Mouse (Mus musculus): ENCODE results near the gene Kif13a.

- TF ChIP-seq EP300 (optimal IDR thresholded peaks at IDR 0.05) (no peak), CTCF (IDR thresholded peaks at IDR 0.05; ENCODE audit: low read depth) (no peak)
Observed at GRCm38 (mm10) chr13:46888150-46888683, 41.5 kb downstream of the Kif13a start.
